Mouse (Mus musculus) kidney, adult 8-10 months (tissue): ENCODE measurements at regions not wholly inside any gene's neighbourhood (a gene's known extent, or its start where the extent isn't known, plus 50 kb on each side); places are given as distances from the start of the nearest gene placed in this dataset.
A peak's percentile ranks its signal among the peaks of the same experiment; 100 is the strongest.

Experiments used
- DNase-seq, 2 experiments: peaks; one replicate each; pipeline ENCODE4 v3.0.0; 2022

GRCm38 (mm10) chr3:149157381-149157780 is 167.0 kb upstream of the Adgrl2 start:
- DNase-seq = no peak

- DNase-seq = no peak
These were observed 162.0 kb upstream of the Adgrl2 start for GRCm38 (mm10) chr3:149152312-149152711.

GRCm38 (mm10) chr3:149150796-149151195 is 160.4 kb upstream of the Adgrl2 start:
- no peak for DNase-seq

GRCm38 (mm10) chr3:149148608-149149007 is 158.3 kb upstream of the Adgrl2 start:
- DNase-seq = peak in 1 of 2 experiments; percentile 31

- DNase-seq = no peak
These were observed 157.6 kb upstream of the Adgrl2 start for GRCm38 (mm10) chr3:149147916-149148315.

- DNase-seq = no peak
These were observed 156.3 kb upstream of the Adgrl2 start for GRCm38 (mm10) chr3:149146673-149147072.

- DNase-seq = no peak
These were observed 150.1 kb upstream of the Adgrl2 start for GRCm38 (mm10) chr3:149140461-149140860.

GRCm38 (mm10) chr3:149134028-149134938 is 143.9 kb upstream of the Adgrl2 start:
- no peak for DNase-seq

GRCm38 (mm10) chr3:149118806-149119205 is 128.5 kb upstream of the Adgrl2 start:
- no peak for DNase-seq

- no peak for DNase-seq
These were observed 127.3 kb upstream of the Adgrl2 start for GRCm38 (mm10) chr3:149117684-149118056.

GRCm38 (mm10) chr3:149117018-149117683 is 126.8 kb upstream of the Adgrl2 start:
- peak; percentile 60 to 78 for DNase-seq

- DNase-seq = no peak
These were observed 126.2 kb upstream of the Adgrl2 start for GRCm38 (mm10) chr3:149116604-149117003.

- DNase-seq = peak in 1 of 2 experiments; percentile 18
These were observed 125.5 kb upstream of the Adgrl2 start for GRCm38 (mm10) chr3:149115901-149116300.

GRCm38 (mm10) chr3:149112878-149113277 is 122.5 kb upstream of the Adgrl2 start:
- no peak for DNase-seq

GRCm38 (mm10) chr3:149111529-149112439 is 121.4 kb upstream of the Adgrl2 start:
- DNase-seq = peak in 1 of 2 experiments; percentile 23

- no peak for DNase-seq
These were observed 120.5 kb upstream of the Adgrl2 start for GRCm38 (mm10) chr3:149110831-149111230.

- peak in 1 of 2 experiments; percentile 39 for DNase-seq
These were observed 115.5 kb upstream of the Adgrl2 start for GRCm38 (mm10) chr3:149105709-149106450.

GRCm38 (mm10) chr3:149105181-149105580 is 114.8 kb upstream of the Adgrl2 start:
- no peak for DNase-seq

- no peak for DNase-seq
These were observed 113.7 kb upstream of the Adgrl2 start for GRCm38 (mm10) chr3:149104080-149104479.

GRCm38 (mm10) chr3:149103469-149103868 is 113.1 kb upstream of the Adgrl2 start:
- DNase-seq = no peak

GRCm38 (mm10) chr3:149102846-149103245 is 112.5 kb upstream of the Adgrl2 start:
- no peak for DNase-seq

GRCm38 (mm10) chr3:149101785-149102184 is 111.4 kb upstream of the Adgrl2 start:
- no peak for DNase-seq
